Mouse (Mus musculus): ENCODE results near the gene Foxn1. TPM values are rescaled to one million over a fixed set of nuclear protein-coding genes. Genes with fewer than 3 reads are reported as not detected.
A peak's percentile ranks its signal among the peaks of the same experiment; 100 is the strongest.

The Foxn1 gene
- polyA plus RNA-seq, 1 experiment from 2014 or later: 1.9 TPM

- no peaks in the 10 kb centered on the region for H3K4me1 ChIP-seq
- no peak for ATAC-seq (ENCODE audit: borderline replicate concordance, extremely low read depth, low FRiP score, low TSS enrichment)
- no peak overlapping the region for H3K27ac ChIP-seq
- no peaks in the 10 kb centered on the region for H3K27me3 ChIP-seq
- H3K9ac ChIP-seq: no peak overlapping the region
- H3K4me3 ChIP-seq: no peak overlapping the region
- peaks cover 45% of the 10 kb centered on the region for H3K36me3 ChIP-seq
- H3K4me2 ChIP-seq: no peak overlapping the region
- WGBS: 91% methylated on average over 8 of the region's 8 CpGs
- H3K9me3 ChIP-seq: no peaks in the 10 kb centered on the region
These were observed 49.3 kb downstream of the Foxn1 start for GRCm38 (mm10) chr11:78337040-78337439.

DNA sequence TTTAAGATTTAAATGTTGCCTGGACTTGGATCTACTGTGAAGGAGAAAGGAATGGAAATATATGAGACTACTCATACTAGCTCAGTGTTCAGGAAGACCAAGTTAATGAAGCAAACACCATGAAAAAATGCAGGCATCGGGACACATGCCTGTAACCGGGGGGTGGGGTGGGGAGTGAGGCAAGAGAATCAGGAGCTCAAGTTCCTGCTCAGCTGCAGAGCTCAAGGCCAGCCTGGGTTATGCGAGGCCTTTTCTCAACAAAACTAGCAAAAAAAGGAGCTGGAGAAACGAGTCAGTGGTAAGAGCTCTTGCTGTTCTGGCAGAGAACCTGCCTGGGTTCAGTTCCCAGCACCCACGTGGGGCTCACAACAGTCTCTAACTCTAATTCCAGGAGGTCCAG, 52.4 kb downstream of the Foxn1 start:
- no peak for ATAC-seq (ENCODE audit: borderline replicate concordance, extremely low read depth, low FRiP score, low TSS enrichment)
- H3K4me2 ChIP-seq: no peak overlapping the region
- H3K9ac ChIP-seq: no peak overlapping the region
- H3K9me3 ChIP-seq: no peaks in the 10 kb centered on the region
- 88% methylated on average over 5 of the region's 5 CpGs for WGBS
- peaks cover 2% of the 10 kb centered on the region; the same call in 1 of the 2 replicates for H3K4me1 ChIP-seq
- H3K4me3 ChIP-seq: no peak overlapping the region
- H3K27ac ChIP-seq: no peak overlapping the region
- H3K36me3 ChIP-seq: peaks cover 30% of the 10 kb centered on the region
- H3K27me3 ChIP-seq: no peaks in the 10 kb centered on the region

DNA sequence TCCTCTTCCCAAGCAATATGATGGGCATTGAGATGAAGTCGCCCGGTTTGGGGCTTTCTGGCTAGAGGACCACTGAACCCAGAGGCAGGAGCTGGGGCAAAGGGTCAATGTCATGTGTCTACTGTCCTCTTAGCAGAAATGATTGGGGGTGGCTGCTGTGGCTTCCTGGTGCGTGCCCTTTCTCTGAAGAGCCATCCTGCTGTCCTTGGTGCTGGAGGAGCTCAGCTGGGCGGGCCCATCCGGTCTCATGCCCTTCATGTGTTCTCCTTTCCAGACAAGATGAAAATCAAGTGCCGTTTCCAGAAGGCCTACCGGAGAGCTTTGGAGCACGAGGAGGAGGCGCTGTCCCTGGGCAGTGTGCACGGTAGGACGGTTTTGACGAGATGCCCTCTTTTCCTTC, 53.7 kb downstream of the Foxn1 start:
- Histone ChIP-seq H3K4me1 (peaks cover 6% of the 10 kb centered on the region; the same call in 1 of the 2 replicates), H3K4me2 (no peak overlapping the region), H3K9me3 (no peaks in the 10 kb centered on the region), H3K27me3 (no peaks in the 10 kb centered on the region), H3K4me3 (no peak overlapping the region), H3K36me3 (peaks cover 24% of the 10 kb centered on the region), H3K27ac (no peak overlapping the region), H3K9ac (no peak overlapping the region)
- ATAC-seq (ENCODE audit: borderline replicate concordance, extremely low read depth, low FRiP score, low TSS enrichment): no peak
- WGBS: 95% methylated on average over 12 of the region's 12 CpGs

GRCm38 (mm10) chr11:78328512-78329056, 57.8 kb downstream of the Foxn1 start:
- Histone ChIP-seq H3K4me1 (peaks cover 6% of the 10 kb centered on the region), H3K4me3 (peak overlapping the region; percentile 95), H3K4me2 (peak overlapping the region; percentile 88), H3K9me3 (no peaks in the 10 kb centered on the region), H3K27ac (no peak overlapping the region), H3K9ac (peak overlapping the region; percentile 92), H3K36me3 (peaks cover 4% of the 10 kb centered on the region), H3K27me3 (no peaks in the 10 kb centered on the region)
- 1% methylated on average over 41 of the region's 41 CpGs for WGBS
- ATAC-seq (ENCODE audit: borderline replicate concordance, extremely low read depth, low FRiP score, low TSS enrichment): peak; percentile 69

DNA sequence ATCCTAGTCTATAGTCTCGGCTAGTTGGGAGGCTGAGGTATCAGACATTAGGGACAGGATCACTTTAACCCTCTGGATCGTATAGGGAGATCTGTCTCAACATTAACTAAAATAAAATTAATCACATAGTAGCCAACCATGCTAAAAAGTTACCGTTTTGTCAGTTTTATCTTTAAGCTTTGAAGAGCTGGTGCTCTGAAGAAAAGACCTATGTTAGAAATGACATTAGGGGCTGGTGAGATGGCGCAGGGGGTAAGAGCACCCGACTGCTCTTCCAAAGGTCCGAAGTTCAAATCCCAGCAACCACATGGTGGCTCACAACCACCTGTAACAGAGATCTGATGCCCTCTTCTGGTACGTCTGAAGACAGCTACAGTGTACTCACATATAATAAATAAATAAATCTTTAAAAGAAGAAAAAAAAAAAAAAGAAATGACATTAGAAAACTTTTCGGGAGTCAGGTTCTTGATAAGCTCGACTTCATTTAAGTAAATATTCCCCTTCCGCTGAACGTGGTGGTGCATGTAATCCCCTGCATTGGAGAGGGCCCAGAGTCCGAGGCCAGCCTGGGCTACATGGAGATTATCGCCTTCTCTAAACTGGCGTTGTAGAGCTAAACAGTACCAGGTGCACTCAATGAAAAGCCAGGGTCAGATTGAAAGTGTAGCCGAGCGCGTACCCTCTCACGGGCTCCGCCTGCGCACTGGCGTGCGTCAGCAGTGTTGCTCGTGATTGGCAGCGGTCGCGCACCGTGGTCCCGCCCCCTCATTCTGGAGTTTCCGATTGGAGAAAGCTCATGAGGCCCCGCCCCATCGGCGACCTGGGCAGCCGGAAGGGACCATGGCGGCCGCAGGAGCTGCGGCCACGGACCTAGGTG, 58.5 kb downstream of the Foxn1 start, which contains the start of gene Pigs:
Gene Pigs, plus strand, starts transcription at position 782 of the 878 bp plus-strand sequence.
- H3K9ac ChIP-seq: peak within 1 kb of the TSS; percentile 92
- WGBS: 10% methylated on average over 37 of the region's 37 CpGs
- peaks cover 13% of the 10 kb centered on the region for H3K4me1 ChIP-seq
- H3K9me3 ChIP-seq: no peaks in the 10 kb centered on the region
- no peaks in the 10 kb centered on the region for H3K27me3 ChIP-seq
- ATAC-seq (ENCODE audit: borderline replicate concordance, extremely low read depth, low FRiP score, low TSS enrichment): peak; percentile 95
- peak within 1 kb of the TSS; percentile 95 for H3K4me3 ChIP-seq
- peak within 1 kb of the TSS; percentile 88 for H3K4me2 ChIP-seq
- H3K36me3 ChIP-seq: peaks cover 2% of the 10 kb centered on the region; the same call in 1 of the 2 replicates
- H3K27ac ChIP-seq: peak within 1 kb of the TSS; percentile 60

GRCm38 (mm10) chr11:78327215-78327614, 59.1 kb downstream of the Foxn1 start:
- Histone ChIP-seq H3K27me3 (no peaks in the 10 kb centered on the region), H3K4me2 (no peak overlapping the region), H3K4me1 (peaks cover 20% of the 10 kb centered on the region), H3K36me3 (no peaks in the 10 kb centered on the region), H3K27ac (no peak overlapping the region), H3K4me3 (no peak overlapping the region), H3K9ac (no peak overlapping the region), H3K9me3 (no peaks in the 10 kb centered on the region)
- WGBS: 91% methylated on average over 4 of the region's 4 CpGs
- no peak for ATAC-seq (ENCODE audit: borderline replicate concordance, extremely low read depth, low FRiP score, low TSS enrichment)

DNA sequence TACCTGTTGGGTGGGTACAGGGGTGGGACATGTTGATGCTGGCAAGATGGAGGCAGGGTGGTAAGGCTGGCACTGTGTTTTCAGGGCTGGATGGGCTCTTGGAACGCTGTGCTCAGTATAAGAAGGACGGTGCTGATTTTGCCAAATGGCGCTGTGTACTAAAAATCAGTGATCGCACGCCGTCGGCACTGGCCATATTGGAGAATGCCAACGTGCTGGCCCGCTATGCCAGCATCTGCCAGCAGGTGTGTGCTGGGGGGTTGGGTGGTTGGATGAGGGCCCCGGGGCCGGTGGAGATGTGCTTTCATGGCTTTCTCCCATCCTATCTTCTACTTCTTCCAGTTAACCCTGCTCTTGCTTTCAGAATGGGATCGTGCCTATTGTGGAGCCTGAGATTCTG, 61.4 kb downstream of the Foxn1 start:
- Histone ChIP-seq H3K9ac (no peak overlapping the region), H3K4me1 (peaks cover 24% of the 10 kb centered on the region), H3K4me3 (no peak overlapping the region), H3K36me3 (peaks cover 19% of the 10 kb centered on the region), H3K4me2 (no peak overlapping the region), H3K27me3 (no peaks in the 10 kb centered on the region), H3K27ac (no peak overlapping the region), H3K9me3 (no peaks in the 10 kb centered on the region)
- ATAC-seq (ENCODE audit: borderline replicate concordance, extremely low read depth, low FRiP score, low TSS enrichment): no peak
- 89% methylated on average over 12 of the region's 12 CpGs for WGBS

DNA sequence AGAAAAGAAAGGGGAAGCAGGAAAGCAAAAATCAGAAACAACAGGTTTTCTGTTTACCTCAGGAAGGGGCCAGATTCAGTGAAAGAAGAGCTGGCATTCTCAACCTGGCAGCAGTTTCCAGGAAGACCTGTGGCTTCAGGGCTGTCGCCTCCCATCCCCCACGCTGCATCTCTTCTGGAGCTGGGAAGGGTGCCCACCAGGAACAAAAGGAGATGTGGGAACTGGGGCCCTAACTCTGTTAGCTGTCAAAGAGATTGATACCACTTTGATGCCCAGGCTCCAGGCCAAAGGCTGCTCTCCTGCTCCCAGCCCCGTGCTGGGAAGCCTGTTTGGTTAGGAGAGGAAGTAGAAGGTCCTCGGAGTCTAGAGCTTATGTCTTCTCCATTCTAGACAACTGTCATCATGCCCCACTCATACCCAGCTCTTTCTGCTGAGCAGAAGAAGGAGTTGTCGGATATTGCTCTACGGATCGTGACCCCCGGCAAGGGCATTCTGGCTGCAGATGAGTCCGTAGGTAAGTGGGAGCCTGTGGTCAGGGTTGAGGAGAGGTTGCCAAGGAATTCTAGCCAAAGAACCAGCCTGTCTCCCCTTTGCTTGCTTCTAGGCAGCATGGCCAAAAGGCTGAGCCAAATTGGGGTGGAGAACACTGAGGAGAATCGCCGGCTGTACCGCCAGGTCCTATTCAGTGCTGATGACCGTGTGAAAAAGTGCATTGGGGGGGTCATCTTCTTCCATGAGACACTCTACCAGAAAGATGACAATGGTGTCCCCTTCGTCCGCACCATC, 62.2 kb downstream of the Foxn1 start:
- no peak overlapping the region for H3K4me3 ChIP-seq
- H3K27me3 ChIP-seq: no peaks in the 10 kb centered on the region
- 82% methylated on average over 15 of the region's 15 CpGs for WGBS
- peaks cover 25% of the 10 kb centered on the region for H3K36me3 ChIP-seq
- H3K9me3 ChIP-seq: no peaks in the 10 kb centered on the region
- ATAC-seq (ENCODE audit: borderline replicate concordance, extremely low read depth, low FRiP score, low TSS enrichment): no peak
- no peak overlapping the region for H3K4me2 ChIP-seq
- H3K27ac ChIP-seq: no peak overlapping the region
- no peak overlapping the region for H3K9ac ChIP-seq
- H3K4me1 ChIP-seq: peaks cover 24% of the 10 kb centered on the region

- peak within 1 kb of the TSS; percentile 10; the same call in 1 of the 2 replicates for H3K4me3 ChIP-seq
- no peaks in the 10 kb centered on the region for H3K27me3 ChIP-seq
- ATAC-seq (ENCODE audit: borderline replicate concordance, extremely low read depth, low FRiP score, low TSS enrichment): peak; percentile 91
- 8% methylated on average over 15 of the region's 15 CpGs for WGBS
- H3K27ac ChIP-seq: peak within 1 kb of the TSS; percentile 73
- peaks cover 38% of the 10 kb centered on the region for H3K36me3 ChIP-seq
- peaks cover 19% of the 10 kb centered on the region for H3K4me1 ChIP-seq
- H3K9ac ChIP-seq: no peak within 1 kb of the TSS; the same call in 1 of the 2 replicates
- H3K9me3 ChIP-seq: no peaks in the 10 kb centered on the region
- peak within 1 kb of the TSS; percentile 33 for H3K4me2 ChIP-seq
These were observed 63.5 kb downstream of the Foxn1 start, which contains the start of gene Aldoc for GRCm38 (mm10) chr11:78322860-78323259. TSS of gene Aldoc (plus strand) at chr11:78322968.

DNA sequence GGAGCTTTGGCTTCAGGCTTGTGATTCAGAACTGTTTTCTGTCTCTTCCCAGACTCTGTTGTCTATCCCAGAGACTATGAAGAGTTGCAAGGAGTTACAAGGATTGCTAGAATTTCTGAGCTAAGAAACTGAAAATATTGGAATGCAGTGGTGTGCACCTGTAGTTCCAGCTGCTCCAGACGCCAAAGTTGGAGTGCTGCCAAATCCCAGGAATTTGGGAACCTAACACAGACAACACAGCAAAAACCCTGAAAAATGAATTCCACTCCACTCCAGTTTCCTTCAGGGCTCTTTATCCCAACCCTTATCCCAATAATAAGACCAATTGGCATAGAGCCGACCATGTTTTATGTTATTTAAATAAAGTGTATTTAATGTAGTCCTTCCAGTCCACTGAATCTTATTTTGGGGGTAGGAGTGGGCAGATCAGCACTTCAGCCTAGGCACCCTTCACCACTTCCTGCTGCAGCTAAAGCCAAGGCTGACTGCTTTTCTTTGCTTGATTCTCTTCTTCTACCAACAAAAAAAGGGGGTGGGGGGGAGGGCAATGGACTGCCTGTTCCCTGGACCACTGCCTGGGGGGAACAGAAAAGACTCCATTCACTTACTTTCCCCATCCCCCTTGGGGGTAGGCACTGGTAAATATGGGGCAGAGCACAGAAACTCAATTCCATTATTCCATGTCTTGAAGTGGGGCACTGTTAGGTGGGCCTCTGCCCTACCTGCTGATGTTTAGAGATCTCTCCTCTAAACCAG, 64.1 kb downstream of the Foxn1 start:
- H3K4me2 ChIP-seq: peak overlapping the region; percentile 33
- no peak overlapping the region for H3K4me3 ChIP-seq
- no peak overlapping the region for H3K9ac ChIP-seq
- H3K27me3 ChIP-seq: no peaks in the 10 kb centered on the region
- H3K36me3 ChIP-seq: peaks cover 44% of the 10 kb centered on the region
- 34% methylated on average over 2 of the region's 2 CpGs for WGBS
- H3K4me1 ChIP-seq: peaks cover 19% of the 10 kb centered on the region
- H3K9me3 ChIP-seq: no peaks in the 10 kb centered on the region
- no peak; the same call in 1 of the 2 replicates for ATAC-seq (ENCODE audit: borderline replicate concordance, extremely low read depth, low FRiP score, low TSS enrichment)
- H3K27ac ChIP-seq: peak overlapping the region; percentile 73

DNA sequence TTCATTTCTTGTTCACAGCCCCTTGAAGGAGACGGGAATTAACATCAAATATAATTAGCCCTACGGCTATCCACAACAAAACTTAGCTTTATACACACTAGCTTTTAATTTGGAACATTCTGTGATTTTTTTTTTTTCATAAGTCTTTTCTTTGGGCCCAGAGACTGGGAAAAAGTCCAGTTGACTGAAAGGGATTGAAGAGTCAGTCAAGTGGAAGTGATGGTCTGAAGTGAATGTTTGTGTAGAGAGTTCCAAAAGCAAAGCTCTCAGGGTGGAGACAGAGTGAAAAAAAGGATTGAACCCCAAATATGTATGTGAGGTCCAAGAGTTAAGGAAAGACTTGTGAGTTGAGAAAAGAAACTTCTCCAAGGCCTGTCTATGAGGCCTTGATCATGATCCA, 67.9 kb downstream of the Foxn1 start:
- Histone ChIP-seq H3K4me2 (no peak overlapping the region), H3K9me3 (no peaks in the 10 kb centered on the region), H3K4me3 (no peak overlapping the region), H3K4me1 (peaks cover 16% of the 10 kb centered on the region), H3K9ac (no peak overlapping the region), H3K36me3 (peaks cover 80% of the 10 kb centered on the region), H3K27me3 (no peaks in the 10 kb centered on the region), H3K27ac (no peak overlapping the region)
- no peak for ATAC-seq (ENCODE audit: borderline replicate concordance, extremely low read depth, low FRiP score, low TSS enrichment)
- 86% methylated on average over 2 of the region's 2 CpGs for whole genome bisulfite sequencing

Data from lung, embryonic 15.5 days (tissue).